Mouse (Mus musculus) myocyte (in vitro differentiated cells): ENCODE measurements at regions not wholly inside any gene's neighbourhood (a gene's known extent, or its start where the extent isn't known, plus 50 kb on each side); places are given as distances from the start of the nearest gene placed in this dataset.
"Not testable (repeated sequence)": the region's sequence is repeated elsewhere in the genome, so short reads cannot be mapped to it uniquely, and the experiment has no call there.

Source experiments
- H3K27me3 ChIP-seq: one replicate; pipeline ENCODE4 v1.6.1; 2011; ENCODE audit not compliant: control insufficient read depth, insufficient read depth, insufficient read length
- H3K36me3 ChIP-seq: one replicate; pipeline ENCODE4 v1.6.1; 2011; ENCODE audit not compliant: control insufficient read depth, insufficient read depth
- H3K4me2 ChIP-seq: one replicate; pipeline ENCODE4 v1.6.1; 2011; ENCODE audit warnings: low read depth, control low read depth
- H3K4me3 ChIP-seq: one replicate; pipeline ENCODE4 v1.5.1; 2011; ENCODE audit warnings: mild to moderate bottlenecking, control low read depth, moderate library complexity
- H3K79me2 ChIP-seq: one replicate; pipeline ENCODE4 v1.6.1; 2011; ENCODE audit not compliant: control insufficient read depth, insufficient read depth
- H3ac ChIP-seq: one replicate; pipeline ENCODE4 v1.6.1; 2011; ENCODE audit not compliant: control insufficient read depth, insufficient read length
- CEBPB ChIP-seq: IDR thresholded peaks from 2 replicates; pipeline ENCODE4 v1.6.1; 2011; ENCODE audit warnings: mild to moderate bottlenecking, moderate library complexity; ENCODE audit not compliant: poor library complexity, insufficient read depth, severe bottlenecking
- E2F4 ChIP-seq: IDR thresholded peaks from one replicate; pipeline ENCODE4 v1.6.1; 2011; ENCODE audit warnings: mild to moderate bottlenecking, control low read depth, moderate library complexity; ENCODE audit not compliant: insufficient read depth
- MAX ChIP-seq: IDR thresholded peaks from one replicate; pipeline ENCODE4 v1.6.1; 2011; ENCODE audit warnings: low read depth, mild to moderate bottlenecking, control low read depth
- MYOD1 ChIP-seq, 3 experiments: IDR thresholded peaks; one replicate each; pipeline ENCODE4 v1.6.1; 2011; ENCODE audit warnings: control low read depth in 2 of 3, low read depth in 2 of 3, mild to moderate bottlenecking in 2 of 3, moderate library complexity in 1 of 3; ENCODE audit not compliant: insufficient read length in 2 of 3, control insufficient read depth in 1 of 3
- MYOG ChIP-seq, 3 experiments: IDR thresholded peaks; one replicate each; pipeline ENCODE4 v1.6.1; 2011; ENCODE audit warnings: control low read depth in 2 of 3, low read depth in 2 of 3, mild to moderate bottlenecking in 2 of 3; ENCODE audit not compliant: insufficient read length in 2 of 3, control insufficient read depth in 1 of 3, insufficient read depth in 1 of 3
- POLR2A ChIP-seq: IDR thresholded peaks from one replicate; pipeline ENCODE4 v1.6.1; 2011; ENCODE audit warnings: low read depth, mild to moderate bottlenecking, control low read depth, moderate library complexity; ENCODE audit not compliant: insufficient read length
- POLR2AphosphoS2 ChIP-seq: IDR thresholded peaks from one replicate; pipeline ENCODE4 v1.6.1; 2011; ENCODE audit warnings: low read depth, control low read depth; ENCODE audit not compliant: insufficient read length
- REST ChIP-seq: IDR thresholded peaks from one replicate; pipeline ENCODE4 v1.6.1; 2011; ENCODE audit warnings: mild to moderate bottlenecking, control low read depth, moderate library complexity; ENCODE audit not compliant: insufficient read depth, insufficient read length
- SRF ChIP-seq: IDR thresholded peaks from one replicate; pipeline ENCODE4 v1.6.1; 2011; ENCODE audit warnings: low read depth; ENCODE audit not compliant: control insufficient read depth, insufficient read length
- TCF12 ChIP-seq: IDR thresholded peaks from one replicate; pipeline ENCODE4 v1.6.1; 2011; ENCODE audit warnings: mild to moderate bottlenecking, control low read depth; ENCODE audit not compliant: poor library complexity, insufficient read depth, severe bottlenecking
- TCF3 ChIP-seq: IDR thresholded peaks from one replicate; pipeline ENCODE4 v1.6.1; 2011; ENCODE audit warnings: low read depth, control low read depth; ENCODE audit not compliant: insufficient read length
- USF1 ChIP-seq: IDR thresholded peaks from one replicate; pipeline ENCODE4 v1.6.1; 2011; ENCODE audit warnings: low read depth, mild to moderate bottlenecking, control low read depth, moderate library complexity

DNA sequence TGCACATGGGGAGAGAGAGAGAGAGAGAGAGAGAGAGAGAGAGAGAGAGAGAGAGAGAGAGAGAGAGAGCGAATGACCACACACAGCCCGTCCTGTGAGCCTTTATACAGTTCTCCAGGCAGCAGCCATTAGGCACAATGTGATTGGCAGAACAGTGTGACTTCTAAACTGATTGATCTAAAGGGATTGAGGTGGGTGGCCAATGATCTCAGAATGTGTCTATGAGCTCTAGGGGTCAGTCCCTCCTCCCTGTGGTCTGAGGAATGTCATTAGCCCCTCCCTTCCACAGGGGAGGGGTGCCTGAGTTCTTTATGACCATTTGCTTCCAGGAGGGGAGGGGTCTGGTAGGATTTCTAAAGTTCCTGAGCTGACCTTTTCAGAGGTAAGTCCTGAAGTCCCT lies 62.1 kb downstream of the Duxbl3 start:
- H3K4me2 ChIP-seq, H3K36me3 ChIP-seq, H3K4me3 ChIP-seq, H3ac ChIP-seq, H3K79me2 ChIP-seq: not testable (repeated sequence)
- H3K27me3 ChIP-seq: peaks cover 29% of the 10 kb centered on the region

DNA sequence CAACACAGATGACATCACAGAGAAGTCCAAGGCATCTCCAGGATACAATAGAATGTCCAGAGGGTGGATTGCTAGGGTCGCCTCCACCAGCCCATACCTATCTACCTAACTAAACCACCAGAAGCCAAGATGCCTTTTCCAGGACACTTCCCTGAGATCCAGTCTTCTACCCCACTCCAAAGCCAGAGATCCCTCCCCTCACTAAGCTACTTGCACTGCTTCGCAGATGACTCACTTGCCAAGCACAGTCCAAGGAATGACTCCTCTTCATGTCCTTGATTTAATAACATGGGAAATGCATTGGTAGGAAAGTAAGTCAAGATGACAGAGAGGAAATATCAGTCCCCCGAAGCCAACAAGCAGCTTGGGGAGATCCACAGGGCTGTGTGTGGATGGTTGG lies 63.0 kb downstream of the Duxbl3 start:
- no peak overlapping the region for H3K4me3 ChIP-seq
- H3ac ChIP-seq: no peak overlapping the region
- no peaks in the 10 kb centered on the region for H3K79me2 ChIP-seq
- H3K4me2 ChIP-seq: no peak overlapping the region
- no peaks in the 10 kb centered on the region for H3K36me3 ChIP-seq
- H3K27me3 ChIP-seq: peaks cover 24% of the 10 kb centered on the region
- TF ChIP-seq MYOG (IDR thresholded peaks at IDR 0.05; ENCODE audit: control insufficient read depth in 1 of 3, insufficient read depth in 1 of 3, insufficient read length in 2 of 3, low read depth in 2 of 3) (no peak), TCF3 (no peak)

- H3K4me3 ChIP-seq: no peak overlapping the region
- no peak overlapping the region for H3ac ChIP-seq
- H3K79me2 ChIP-seq: no peaks in the 10 kb centered on the region
- H3K27me3 ChIP-seq: peaks cover 22% of the 10 kb centered on the region
- H3K36me3 ChIP-seq: no peaks in the 10 kb centered on the region
- no peak overlapping the region for H3K4me2 ChIP-seq
- TF ChIP-seq E2F4 (no peak), MYOD1 (IDR thresholded peaks at IDR 0.05; ENCODE audit: control insufficient read depth in 1 of 3, insufficient read length in 2 of 3, low read depth in 2 of 3) (no peak), USF1 (no peak), MAX (no peak), POLR2AphosphoS2 (no peak)
Measured at GRCm38 (mm10) chr14:26328562-26328961, 70.8 kb downstream of the Duxbl3 start.

DNA sequence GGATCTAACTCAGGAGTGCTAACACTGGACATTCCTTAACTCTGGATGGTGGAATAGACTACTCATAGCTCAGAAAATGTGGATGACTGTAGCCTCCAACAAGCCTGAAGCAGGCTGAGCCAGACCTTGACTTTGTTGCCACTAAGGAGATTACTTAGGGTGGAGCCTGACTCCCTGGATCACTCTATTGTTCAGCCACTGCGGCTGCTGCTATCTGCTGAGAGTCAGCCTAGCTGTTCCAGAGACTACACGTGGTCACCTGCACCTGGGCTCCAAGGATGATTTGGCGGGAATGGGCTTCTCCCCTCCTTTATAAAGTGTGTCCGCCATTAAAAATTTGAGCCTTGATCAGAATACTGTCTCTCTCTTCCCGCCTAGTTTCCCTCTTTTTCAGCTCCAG lies 83.3 kb downstream of the Duxbl3 start:
- no peaks in the 10 kb centered on the region for H3K79me2 ChIP-seq
- TF ChIP-seq POLR2A (no peak), MAX (no peak), USF1 (no peak), CEBPB (no peak), POLR2AphosphoS2 (no peak), MYOD1 (IDR thresholded peaks at IDR 0.05; ENCODE audit: control insufficient read depth in 1 of 3, insufficient read length in 2 of 3, low read depth in 2 of 3) (no peak), TCF12 (no peak), SRF (no peak), REST (no peak), E2F4 (no peak), TCF3 (no peak), MYOG (IDR thresholded peaks at IDR 0.05; ENCODE audit: control insufficient read depth in 1 of 3, insufficient read depth in 1 of 3, insufficient read length in 2 of 3, low read depth in 2 of 3) (no peak)
- no peaks in the 10 kb centered on the region for H3K36me3 ChIP-seq
- no peak overlapping the region for H3ac ChIP-seq
- H3K4me3 ChIP-seq: no peak overlapping the region
- H3K27me3 ChIP-seq: peaks cover 59% of the 10 kb centered on the region
- H3K4me2 ChIP-seq: no peak overlapping the region

- no peak overlapping the region for H3K4me2 ChIP-seq
- H3K4me3 ChIP-seq: no peak overlapping the region
- H3ac ChIP-seq: no peak overlapping the region
- no peaks in the 10 kb centered on the region for H3K36me3 ChIP-seq
- H3K79me2 ChIP-seq: no peaks in the 10 kb centered on the region
- H3K27me3 ChIP-seq: peaks cover 51% of the 10 kb centered on the region
- TF ChIP-seq E2F4: no peak
Measured at GRCm38 (mm10) chr14:26345227-26345626, 87.5 kb downstream of the Duxbl3 start.

DNA sequence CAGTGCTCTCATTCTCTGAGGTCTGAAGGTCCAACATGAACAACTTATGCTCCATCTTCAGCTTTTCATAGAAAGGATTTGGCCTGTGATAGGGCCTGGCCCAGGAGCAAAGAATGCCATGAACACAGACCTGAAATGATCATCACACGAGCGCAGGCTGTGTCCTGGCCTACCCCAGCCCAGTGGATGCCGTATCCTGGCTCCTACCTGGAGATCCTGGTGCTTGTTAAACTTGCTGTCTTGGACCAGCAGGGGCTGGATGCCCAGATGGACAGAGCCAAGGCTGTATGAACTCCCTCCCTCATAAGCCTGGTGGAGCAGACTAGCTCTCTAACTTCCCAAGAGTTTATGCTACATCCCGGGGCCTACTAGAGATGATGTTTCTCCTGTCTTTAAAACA lies 89.5 kb downstream of the Duxbl3 start:
- Histone ChIP-seq H3K36me3 (no peaks in the 10 kb centered on the region), H3K4me3 (no peak overlapping the region), H3ac (no peak overlapping the region), H3K27me3 (peaks cover 44% of the 10 kb centered on the region), H3K79me2 (no peaks in the 10 kb centered on the region), H3K4me2 (no peak overlapping the region)
- TF ChIP-seq REST (no peak), POLR2AphosphoS2 (no peak), MYOG (IDR thresholded peaks at IDR 0.05; ENCODE audit: control insufficient read depth in 1 of 3, insufficient read depth in 1 of 3, insufficient read length in 2 of 3, low read depth in 2 of 3) (no peak), CEBPB (no peak), TCF12 (no peak), MYOD1 (IDR thresholded peaks at IDR 0.05; ENCODE audit: control insufficient read depth in 1 of 3, insufficient read length in 2 of 3, low read depth in 2 of 3) (no peak), SRF (no peak), USF1 (no peak), MAX (no peak), TCF3 (no peak), E2F4 (no peak), POLR2A (no peak)
